Mouse (Mus musculus): ENCODE results near the gene Cpa1. TPM values are rescaled to one million over a fixed set of nuclear protein-coding genes. Genes with fewer than 3 reads are reported as not detected.

Cpa1 gene
- polyA plus RNA-seq, 1 experiment from 2014 or later, result 10.4 TPM

DNA sequence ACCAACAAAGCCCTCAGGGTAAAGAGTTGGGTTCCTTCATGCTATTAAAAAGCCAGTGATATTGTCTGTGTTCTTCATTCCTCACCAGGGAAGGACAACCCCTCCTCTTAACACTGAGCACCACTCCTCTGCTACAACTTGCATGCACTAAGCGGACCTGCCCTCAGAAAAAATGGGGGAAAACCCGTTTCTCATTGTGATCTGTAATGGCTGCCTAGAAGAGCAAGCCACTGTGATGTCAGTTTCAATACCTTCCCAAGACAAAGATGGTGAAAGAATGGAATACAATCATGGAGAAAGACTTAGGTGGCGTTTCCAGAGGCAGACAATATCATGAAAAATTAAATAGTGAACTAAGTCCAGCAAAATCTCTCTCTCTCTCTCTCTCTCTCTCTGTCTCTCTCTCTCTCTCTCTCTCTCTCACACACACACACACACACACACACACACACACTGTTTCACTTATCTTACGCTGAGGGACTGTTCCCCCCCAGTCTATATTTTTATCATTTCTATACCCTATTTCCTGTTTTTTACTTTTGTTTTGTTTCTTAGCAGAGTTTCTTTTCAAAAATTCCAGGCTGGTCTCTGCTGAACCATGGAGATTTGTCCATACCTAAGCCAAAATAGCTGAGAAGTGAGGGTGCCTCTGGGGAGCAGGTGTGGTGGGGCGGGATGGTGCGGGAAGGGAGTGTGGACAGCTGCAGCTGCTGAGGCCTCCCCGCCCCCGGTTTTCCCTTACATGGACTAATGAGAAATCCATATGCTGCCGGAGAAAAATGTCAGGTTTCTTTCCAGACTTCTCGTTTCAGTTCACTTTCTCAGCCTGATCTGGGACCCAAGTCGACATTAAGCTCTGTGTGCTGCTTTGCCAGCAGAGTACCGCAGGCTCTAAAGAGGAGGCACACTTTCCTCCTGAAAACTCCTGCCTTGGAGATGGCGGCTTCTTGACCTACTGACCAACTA lies 43.2 kb downstream of the Cpa1 start:
- peaks cover 6% of the 10 kb centered on the region for H3K4me1 ChIP-seq (ENCODE audit: control insufficient read depth, low read depth, low read length)
- no peaks in the 10 kb centered on the region for H3K27me3 ChIP-seq (ENCODE audit: control insufficient read depth, insufficient read depth, low read depth, low read length)
- H3K4me2 ChIP-seq (ENCODE audit: low read depth, low read length), result 0 out of 2 replicates have a peak overlapping the region, but pooled peaks have one; percentile 6
- no peak for ATAC-seq (ENCODE audit: low read depth)
- H3K36me3 ChIP-seq (ENCODE audit: control insufficient read depth, insufficient read depth), result no peaks in the 10 kb centered on the region
- no peak overlapping the region for H3K9ac ChIP-seq (ENCODE audit: low read depth, low read length)
- WGBS (ENCODE audit: insufficient replicate concordance), result 49% methylated on average over 13 of the region's 13 CpGs
- no peaks in the 10 kb centered on the region for H3K9me3 ChIP-seq (replicated peaks; ENCODE audit: control insufficient read depth, low read length)
- H3K4me3 ChIP-seq (ENCODE audit: low read depth, low read length), result no peak overlapping the region
- 0 out of 2 replicates have a peak overlapping the region, but pooled peaks have one; percentile 24 for H3K27ac ChIP-seq (ENCODE audit: low read length)

DNA sequence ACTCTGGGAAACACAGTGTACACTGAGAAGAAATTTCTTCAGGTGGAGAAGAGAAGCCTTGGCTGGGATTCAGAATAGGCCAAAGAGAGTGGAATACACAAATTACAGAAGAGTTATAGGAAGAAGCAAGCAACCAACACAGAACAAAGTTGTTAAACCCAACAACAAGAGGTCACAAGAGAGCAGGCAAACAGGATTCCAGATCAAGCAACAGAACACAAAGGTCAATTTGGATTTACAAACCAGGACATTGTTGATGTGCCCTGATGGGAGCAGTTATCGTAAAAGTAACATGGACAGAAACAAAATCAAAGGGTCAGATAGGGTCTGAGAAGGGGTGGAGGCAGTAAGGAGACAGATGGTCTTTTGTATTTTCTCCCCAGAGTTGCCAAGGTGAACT lies 45.6 kb downstream of the Cpa1 start:
- Histone ChIP-seq H3K9ac (ENCODE audit: low read depth, low read length) (no peak overlapping the region), H3K4me3 (ENCODE audit: low read depth, low read length) (no peak overlapping the region), H3K27ac (ENCODE audit: low read length) (no peak overlapping the region), H3K36me3 (ENCODE audit: control insufficient read depth, insufficient read depth) (no peaks in the 10 kb centered on the region), H3K4me1 (ENCODE audit: control insufficient read depth, low read depth, low read length) (peaks cover 6% of the 10 kb centered on the region), H3K4me2 (ENCODE audit: low read depth, low read length) (no peak overlapping the region), H3K27me3 (ENCODE audit: control insufficient read depth, insufficient read depth, low read depth, low read length) (no peaks in the 10 kb centered on the region), H3K9me3 (replicated peaks; ENCODE audit: control insufficient read depth, low read length) (no peaks in the 10 kb centered on the region)
- 71% methylated on average over 1 of the region's 1 CpGs for WGBS (ENCODE audit: insufficient replicate concordance)
- no peak for ATAC-seq (ENCODE audit: low read depth)

DNA sequence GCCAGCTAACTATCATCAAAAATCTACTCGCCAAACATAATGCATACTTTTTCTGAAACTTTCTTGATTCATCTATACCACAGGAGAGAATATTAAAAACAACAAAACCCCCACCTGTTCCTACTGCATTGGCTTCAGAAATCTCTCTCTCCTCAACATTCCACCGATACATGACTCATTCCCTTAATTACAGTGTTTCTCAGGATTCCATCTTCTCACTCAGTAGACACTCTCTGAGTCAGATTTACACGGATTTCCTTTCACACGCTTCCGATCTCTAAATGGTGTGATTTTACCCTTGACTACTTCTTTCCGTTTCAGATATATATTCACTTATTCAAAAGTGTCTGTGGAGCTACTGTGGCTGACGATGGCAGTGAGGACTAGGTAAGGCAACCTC lies 48.2 kb downstream of the Cpa1 start:
- Histone ChIP-seq H3K4me2 (ENCODE audit: low read depth, low read length) (no peak overlapping the region), H3K4me3 (ENCODE audit: low read depth, low read length) (no peak overlapping the region), H3K27me3 (ENCODE audit: control insufficient read depth, insufficient read depth, low read depth, low read length) (no peaks in the 10 kb centered on the region), H3K9me3 (replicated peaks; ENCODE audit: control insufficient read depth, low read length) (no peaks in the 10 kb centered on the region), H3K36me3 (ENCODE audit: control insufficient read depth, insufficient read depth) (no peaks in the 10 kb centered on the region), H3K27ac (ENCODE audit: low read length) (no peak overlapping the region), H3K4me1 (ENCODE audit: control insufficient read depth, low read depth, low read length) (peaks cover 6% of the 10 kb centered on the region), H3K9ac (ENCODE audit: low read depth, low read length) (no peak overlapping the region)
- ATAC-seq (ENCODE audit: low read depth), result no peak
- 80% methylated on average over 7 of the region's 7 CpGs for WGBS (ENCODE audit: insufficient replicate concordance)

- H3K4me1 ChIP-seq (ENCODE audit: control insufficient read depth, low read depth, low read length), result peaks cover 5% of the 10 kb centered on the region
- 51% methylated on average over 5 of the region's 5 CpGs for WGBS (ENCODE audit: insufficient replicate concordance)
Measured at GRCm38 (mm10) chr6:30692826-30693225, 53.8 kb downstream of the Cpa1 start.

GRCm38 (mm10) chr6:30693350-30693991 lies 54.5 kb downstream of the Cpa1 start, which contains the start of gene Cep41:
Gene Cep41 (minus strand): TSS chr6:30693749.
- Histone ChIP-seq H3K9ac (ENCODE audit: low read depth, low read length) (peak within 1 kb of the TSS; percentile 67), H3K36me3 (ENCODE audit: control insufficient read depth, insufficient read depth) (no peaks in the 10 kb centered on the region), H3K4me3 (ENCODE audit: low read depth, low read length) (peak within 1 kb of the TSS; percentile 80), H3K27ac (ENCODE audit: low read length) (peak within 1 kb of the TSS; percentile 67), H3K4me1 (ENCODE audit: control insufficient read depth, low read depth, low read length) (peaks cover 5% of the 10 kb centered on the region), H3K4me2 (ENCODE audit: low read depth, low read length) (peak within 1 kb of the TSS; percentile 64), H3K9me3 (replicated peaks; ENCODE audit: control insufficient read depth, low read length) (no peaks in the 10 kb centered on the region), H3K27me3 (ENCODE audit: control insufficient read depth, insufficient read depth, low read depth, low read length) (no peaks in the 10 kb centered on the region)
- ATAC-seq (ENCODE audit: low read depth), result peak; percentile 98
- WGBS (ENCODE audit: insufficient replicate concordance), result under 1% methylated on average over 45 of the region's 52 CpGs

More at GRCm38 (mm10) chr6:30692826-30693225, 53.8 kb downstream of the Cpa1 start:
- no peaks in the 10 kb centered on the region for H3K9me3 ChIP-seq (replicated peaks; ENCODE audit: control insufficient read depth, low read length)
- H3K27me3 ChIP-seq (ENCODE audit: control insufficient read depth, insufficient read depth, low read depth, low read length), result no peaks in the 10 kb centered on the region
- peak overlapping the region; percentile 64 for H3K4me2 ChIP-seq (ENCODE audit: low read depth, low read length)
- peak overlapping the region; percentile 67 for H3K9ac ChIP-seq (ENCODE audit: low read depth, low read length)
- peak overlapping the region; percentile 80 for H3K4me3 ChIP-seq (ENCODE audit: low read depth, low read length)
- peak overlapping the region; percentile 67 for H3K27ac ChIP-seq (ENCODE audit: low read length)
- H3K36me3 ChIP-seq (ENCODE audit: control insufficient read depth, insufficient read depth), result no peaks in the 10 kb centered on the region
- no peak for ATAC-seq (ENCODE audit: low read depth)

- Histone ChIP-seq H3K9ac (ENCODE audit: low read depth, low read length) (peak overlapping the region; percentile 67; the same call in 1 of the 2 replicates), H3K9me3 (replicated peaks; ENCODE audit: control insufficient read depth, low read length) (no peaks in the 10 kb centered on the region), H3K4me3 (ENCODE audit: low read depth, low read length) (peak overlapping the region; percentile 80), H3K36me3 (ENCODE audit: control insufficient read depth, insufficient read depth) (no peaks in the 10 kb centered on the region), H3K27me3 (ENCODE audit: control insufficient read depth, insufficient read depth, low read depth, low read length) (no peaks in the 10 kb centered on the region), H3K4me1 (ENCODE audit: control insufficient read depth, low read depth, low read length) (peaks cover 5% of the 10 kb centered on the region), H3K27ac (ENCODE audit: low read length) (no peak overlapping the region), H3K4me2 (ENCODE audit: low read depth, low read length) (peak overlapping the region; percentile 64)
- ATAC-seq (ENCODE audit: low read depth), result no peak
- 45% methylated on average over 6 of the region's 6 CpGs for WGBS (ENCODE audit: insufficient replicate concordance)
Measured at GRCm38 (mm10) chr6:30694209-30694608, 55.2 kb downstream of the Cpa1 start.

Other genes with a start within 250 kb of the Cpa1 start
- gene Zc3hc1, start 248.2 kb upstream of the Cpa1 start, polyA plus RNA-seq (2015; fragmentation: Nextera tagmentation; extraction: Ambion mirVana), result 20.9 and 22.5 TPM in 2 replicates
- gene Klhdc10, start 237.3 kb upstream of the Cpa1 start, polyA plus RNA-seq (2015; fragmentation: Nextera tagmentation; extraction: Ambion mirVana), result 6.8 and 7.5 TPM in 2 replicates
- gene Tmem209, start 129.4 kb upstream of the Cpa1 start, polyA plus RNA-seq (2015; fragmentation: Nextera tagmentation; extraction: Ambion mirVana), result 17.6 and 20.0 TPM in 2 replicates
- gene Ssmem1, start 129.4 kb upstream of the Cpa1 start, polyA plus RNA-seq (2015; fragmentation: Nextera tagmentation; extraction: Ambion mirVana), result 0.06 and 0.07 TPM in 2 replicates
- 2.1 and 9.1 TPM in 2 replicates for gene Cpa2, start 97.6 kb upstream of the Cpa1 start, polyA plus RNA-seq (2015; fragmentation: Nextera tagmentation; extraction: Ambion mirVana)
- 0.05 and 0.20 TPM in 2 replicates for gene Cpa4, start 70.8 kb upstream of the Cpa1 start, polyA plus RNA-seq (2015; fragmentation: Nextera tagmentation; extraction: Ambion mirVana)
- not detected in 2 replicates for gene Cpa5, start 28.2 kb upstream of the Cpa1 start, polyA plus RNA-seq (2015; fragmentation: Nextera tagmentation; extraction: Ambion mirVana)
- gene Cep41, start 54.5 kb downstream of the Cpa1 start, polyA plus RNA-seq (2015; fragmentation: Nextera tagmentation; extraction: Ambion mirVana), result 3.2 and 3.9 TPM in 2 replicates
- gene Mest, start 84.3 kb downstream of the Cpa1 start, polyA plus RNA-seq (2015; fragmentation: Nextera tagmentation; extraction: Ambion mirVana), result 172 and 190 TPM in 2 replicates

All from liver, embryonic 16.5 days (tissue).